Mouse (Mus musculus) lung, postnatal 0 days (tissue): ENCODE measurements at regions not wholly inside any gene's neighbourhood (a gene's known extent, or its start where the extent isn't known, plus 50 kb on each side); places are given as distances from the start of the nearest gene placed in this dataset.

Source experiments
- CTCF ChIP-seq: IDR thresholded peaks from 2 replicates; pipeline ENCODE4 v1.5.1; 2016; ENCODE audit warnings: antibody characterized with exemption, mild to moderate bottlenecking
- EP300 ChIP-seq: IDR thresholded peaks from 2 replicates; pipeline ENCODE4 v1.6.1; 2016; ENCODE audit warnings: antibody characterized with exemption, mild to moderate bottlenecking, control low read depth

DNA sequence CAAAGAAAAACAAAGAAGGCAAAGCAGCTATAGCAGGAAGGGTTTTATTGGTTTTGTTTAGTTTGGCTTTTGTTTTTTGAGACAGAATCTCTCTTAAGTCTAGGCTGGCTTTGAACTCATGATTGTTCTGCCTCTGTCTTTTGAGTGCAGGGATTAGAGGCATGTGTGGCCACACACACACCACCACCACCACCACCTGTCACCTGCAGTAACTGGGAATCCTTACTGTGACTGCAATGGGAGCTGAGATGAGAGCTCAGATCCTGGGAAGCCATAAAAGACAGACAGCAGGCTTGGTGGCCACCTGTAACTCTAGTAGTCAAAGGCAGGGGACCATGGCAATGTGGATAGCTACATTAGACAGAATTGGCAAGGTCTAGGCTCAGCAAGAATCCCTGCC is 80.5 kb upstream of the Hk2 start:
- TF ChIP-seq EP300: no peak
- TF ChIP-seq CTCF: no peak
